In genomic region chr2:112492431-112492855, GRCm38 (mm10) we compare ENCODE assay signal across 7 mouse cellular contexts. TPM values are rescaled to one million over a fixed set of nuclear protein-coding genes. Genes with fewer than 3 reads are reported as not detected.
DNase-seq lines count a peak whose midpoint lies in the region; ATAC-seq lines count a peak whose summit lies in the region.

No protein-coding gene starts in this region.

- H3K27me3 ChIP-seq in hindbrain, embryonic 12.5 days = no peaks in the 10 kb centered on the region
- no peaks in the 10 kb centered on the region for H3K27me3 ChIP-seq in lung, embryonic 15.5 days

- H3K4me3 ChIP-seq in hindbrain, embryonic 12.5 days = peak overlapping the region; percentile 72
- H3K4me3 ChIP-seq in lung, embryonic 15.5 days = peak overlapping the region; percentile 77

- H3K27ac ChIP-seq in hindbrain, embryonic 12.5 days = peak overlapping the region; percentile 96
- peak overlapping the region; percentile 99 for H3K27ac ChIP-seq in lung, embryonic 15.5 days

- H3K4me2 ChIP-seq in hindbrain, embryonic 12.5 days (replicated peaks) = peak overlapping the region; percentile 70
- H3K4me2 ChIP-seq in lung, embryonic 15.5 days = peak overlapping the region; percentile 72

- DNase-seq in thymus, postnatal 0 days (ENCODE audit: low spot score) = peak; percentile 41
- no peak for DNase-seq in thymus, postnatal 36 days
- peak; percentile 75 for DNase-seq in embryo, embryonic 10.5 days (ENCODE audit: low spot score)
- DNase-seq in yolk sac, embryonic 10.5 days (ENCODE audit: low spot score) = no peak
- DNase-seq in retina, embryonic 14.5 days (ENCODE audit: low spot score) = no peak

- ATAC-seq in hindbrain, embryonic 12.5 days (ENCODE audit: low FRiP score) = peak; percentile 12; the same call in 1 of the 2 replicates
- ATAC-seq in lung, embryonic 15.5 days (ENCODE audit: borderline replicate concordance, extremely low read depth, low FRiP score, low TSS enrichment) = peak; percentile 11; the same call in 1 of the 2 replicates

- no peaks in the 10 kb centered on the region for H3K9me3 ChIP-seq in hindbrain, embryonic 12.5 days (replicated peaks)
- H3K9me3 ChIP-seq in lung, embryonic 15.5 days = no peaks in the 10 kb centered on the region

- H3K4me1 ChIP-seq in hindbrain, embryonic 12.5 days = peaks cover 8% of the 10 kb centered on the region
- peaks cover 15% of the 10 kb centered on the region for H3K4me1 ChIP-seq in lung, embryonic 15.5 days

- 7% methylated on average over 9 of the region's 9 CpGs for WGBS in hindbrain, embryonic 12.5 days
- 9% methylated on average over 9 of the region's 9 CpGs for WGBS in lung, embryonic 15.5 days

- H3K9ac ChIP-seq in hindbrain, embryonic 12.5 days = peak overlapping the region; percentile 96
- peak overlapping the region; percentile 96 for H3K9ac ChIP-seq in lung, embryonic 15.5 days

- H3K36me3 ChIP-seq in hindbrain, embryonic 12.5 days = no peaks in the 10 kb centered on the region
- H3K36me3 ChIP-seq in lung, embryonic 15.5 days = no peaks in the 10 kb centered on the region

RNA-seq across cellular contexts. Expression of gene Aven, which starts 0.3 kb away (rescaled TPM):
- 5.2 and 6.0 TPM in 2 replicates for polyA plus RNA-seq in thymus, postnatal 0 days (2015; fragmentation: Nextera tagmentation; extraction: Ambion mirVana)
- 6.5 and 7.9 TPM in 2 replicates for polyA plus RNA-seq in hindbrain, embryonic 12.5 days (2016; fragmentation: Nextera tagmentation; extraction: Ambion mirVana)
- 5.5 and 6.4 TPM in 2 replicates for polyA plus RNA-seq in lung, embryonic 15.5 days (2015; fragmentation: Nextera tagmentation; extraction: Ambion mirVana)

RNA-seq across cellular contexts. Expression of gene Chrm5, which starts 11.9 kb away (rescaled TPM):
- polyA plus RNA-seq in thymus, postnatal 0 days (2015; fragmentation: Nextera tagmentation; extraction: Ambion mirVana) = not detected in 2 replicates
- polyA plus RNA-seq in hindbrain, embryonic 12.5 days (2016; fragmentation: Nextera tagmentation; extraction: Ambion mirVana) = 0.13 and 0.23 TPM in 2 replicates
- polyA plus RNA-seq in lung, embryonic 15.5 days (2015; fragmentation: Nextera tagmentation; extraction: Ambion mirVana) = 0.10 TPM in 1 of 2 replicates, not detected in the other

RNA-seq across cellular contexts. Expression of gene Emc7, which starts 37.6 kb away (rescaled TPM):
- polyA plus RNA-seq in thymus, postnatal 0 days (2015; fragmentation: Nextera tagmentation; extraction: Ambion mirVana) = 25.0 and 25.2 TPM in 2 replicates
- 13.4 and 13.8 TPM in 2 replicates for polyA plus RNA-seq in hindbrain, embryonic 12.5 days (2016; fragmentation: Nextera tagmentation; extraction: Ambion mirVana)
- 19.3 and 19.6 TPM in 2 replicates for polyA plus RNA-seq in lung, embryonic 15.5 days (2015; fragmentation: Nextera tagmentation; extraction: Ambion mirVana)

Comparison
In these comparisons a context has a peak if more than half of its experiments do, and no peak if none do; other contexts are left out.
1. DNase-seq: peak in thymus, postnatal 0 days (single experiment) and embryo, embryonic 10.5 days (single experiment); none in thymus, postnatal 36 days (0 of 2), yolk sac, embryonic 10.5 days (single experiment) and retina, embryonic 14.5 days (single experiment).